Mouse (Mus musculus) ES-Bruce4 (cell line): ENCODE results near the gene Ift43.

ENCODE experiments used
- CTCF ChIP-seq: IDR thresholded peaks from one replicate; pipeline ENCODE4 v1.8.1; 2011; ENCODE audit warnings: low read depth, low read length
- EP300 ChIP-seq: IDR thresholded peaks from 2 replicates; pipeline ENCODE4 v1.6.1; 2011; ENCODE audit warnings: low read depth, low read length; ENCODE audit not compliant: insufficient read depth
- POLR2A ChIP-seq: IDR thresholded peaks from one replicate; pipeline ENCODE4 v1.8.1; 2011; ENCODE audit warnings: low read length; ENCODE audit not compliant: insufficient read depth

DNA sequence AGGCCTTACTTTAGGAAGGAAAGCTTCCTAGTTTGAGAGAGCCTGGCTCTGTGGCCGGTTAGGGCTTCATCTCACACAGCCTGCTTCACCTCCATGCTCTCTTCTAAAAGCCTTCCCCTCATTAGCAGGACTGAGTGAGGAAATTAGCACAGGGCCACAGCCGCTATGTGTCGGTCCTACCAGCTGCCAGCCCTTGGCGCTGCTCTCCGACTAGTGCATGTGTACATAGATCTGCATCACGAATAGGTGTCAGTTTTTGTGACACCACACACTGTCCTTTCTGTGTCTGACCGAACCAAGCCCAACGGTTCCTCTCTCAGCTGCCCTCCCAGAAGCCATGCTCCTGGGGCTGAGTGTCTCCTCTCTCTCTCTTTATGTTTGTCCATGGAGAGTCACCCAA is 74.8 kb downstream of the Ift43 start:
- TF ChIP-seq POLR2A (no peak), CTCF (no peak), EP300 (no peak)
